ENCODE assay signal across 8 mouse cellular contexts in genomic region chr2:140670457-140670856, GRCm38 (mm10). TPM values are rescaled to one million over a fixed set of nuclear protein-coding genes. Genes with fewer than 3 reads are reported as not detected.
DNase-seq lines count a peak whose midpoint lies in the region; ATAC-seq and TF ChIP-seq lines count a peak whose summit lies in the region.

No protein-coding gene starts in this region.

- H3K4me3 ChIP-seq in heart, embryonic 11.5 days (ENCODE audit: low read depth, low read length) = peak overlapping the region; percentile 63
- H3K4me3 ChIP-seq in layer of hippocampus, adult 2 months = peak overlapping the region; percentile 90
- H3K4me3 ChIP-seq in liver, embryonic 15.5 days (replicated peaks) = peak overlapping the region; percentile 41
- peak overlapping the region; percentile 45 for H3K4me3 ChIP-seq in olfactory bulb, adult 2 months (ENCODE audit: insufficient read depth, low read depth, low read length)

- intact Hi-C loops in heart, postnatal 36 days (cut with DNase I) = no loop called here

- DNase-seq in heart, adult 9 months (ENCODE audit: low spot score in 2 of 2) = no peak
- DNase-seq in embryo, embryonic 9.5 days (ENCODE audit: extremely low spot score) = peak; percentile 73
- peak; percentile 1 to 2 for DNase-seq in heart, postnatal 36 days
- DNase-seq in layer of hippocampus, adult 2 months (ENCODE audit: low spot score in 2 of 2) = peak; percentile 51 to 52

- H3K4me2 ChIP-seq in heart, embryonic 11.5 days = peak overlapping the region; percentile 69
- peak overlapping the region; percentile 62 for H3K4me2 ChIP-seq in liver, embryonic 15.5 days

- no peaks in the 10 kb centered on the region for H3K36me3 ChIP-seq in heart, embryonic 11.5 days (ENCODE audit: control insufficient read depth, insufficient read depth, low read length)
- H3K36me3 ChIP-seq in liver, embryonic 15.5 days (replicated peaks) = no peaks in the 10 kb centered on the region

- no peak for TF ChIP-seq POLR2A in olfactory bulb, adult 2 months (IDR thresholded peaks at IDR 0.05; ENCODE audit: insufficient read depth, low read depth, low read length)

- peaks cover 7% of the 10 kb centered on the region for H3K4me1 ChIP-seq in heart, embryonic 11.5 days (ENCODE audit: control insufficient read depth, insufficient read depth, low read length)
- no peaks in the 10 kb centered on the region for H3K4me1 ChIP-seq in liver, embryonic 15.5 days (replicated peaks)
- no peaks in the 10 kb centered on the region for H3K4me1 ChIP-seq in olfactory bulb, adult 2 months (ENCODE audit: control insufficient read depth, insufficient read depth, low read length)

- 2% methylated on average over 12 of the region's 12 CpGs for WGBS in heart, embryonic 11.5 days (ENCODE audit: insufficient replicate concordance)
- under 1% methylated on average over 12 of the region's 12 CpGs for WGBS in liver, embryonic 15.5 days (ENCODE audit: insufficient replicate concordance)
- WGBS in olfactory bulb, adult 2 months = 2% methylated on average over 12 of the region's 12 CpGs

- H3K27ac ChIP-seq in heart, embryonic 11.5 days (ENCODE audit: low read depth, low read length) = peak overlapping the region; percentile 67
- H3K27ac ChIP-seq in layer of hippocampus, adult 2 months = peak overlapping the region; percentile 90
- no peak overlapping the region for H3K27ac ChIP-seq in liver, embryonic 15.5 days (replicated peaks)
- H3K27ac ChIP-seq in olfactory bulb, adult 2 months (ENCODE audit: insufficient read depth, low read depth, low read length) = 0 out of 2 replicates have a peak overlapping the region, but pooled peaks have one; percentile 40

- peak overlapping the region; percentile 76 for H3K9ac ChIP-seq in heart, embryonic 11.5 days (ENCODE audit: low read depth, low read length)
- H3K9ac ChIP-seq in liver, embryonic 15.5 days = no peak overlapping the region

- peak; percentile 38 for TF ChIP-seq CTCF in layer of hippocampus, adult 2 months (conservative IDR thresholded peaks at IDR 0.05)
- no peak for TF ChIP-seq CTCF in olfactory bulb, adult 2 months (IDR thresholded peaks at IDR 0.05; ENCODE audit: insufficient read depth, low read depth, low read length)

- no peaks in the 10 kb centered on the region for H3K9me3 ChIP-seq in heart, embryonic 11.5 days (replicated peaks; ENCODE audit: control insufficient read depth, low read length)
- H3K9me3 ChIP-seq in liver, embryonic 15.5 days (replicated peaks) = no peaks in the 10 kb centered on the region

- ATAC-seq in heart, embryonic 11.5 days (replicated peaks; ENCODE audit: insufficient number of reproducible peaks, low FRiP score, low TSS enrichment) = no peak
- no peak for ATAC-seq in liver, embryonic 15.5 days (ENCODE audit: insufficient read depth)
- no peak for ATAC-seq in CD4-positive, CD25-positive, alpha-beta regulatory T cell, adult 4 months

- no peaks in the 10 kb centered on the region for H3K27me3 ChIP-seq in heart, embryonic 11.5 days (ENCODE audit: control insufficient read depth, insufficient read depth, low read length)
- H3K27me3 ChIP-seq in liver, embryonic 15.5 days = peaks cover 12% of the 10 kb centered on the region

RNA-seq across cellular contexts. Expression of gene Flrt3, which starts 0.8 kb away (rescaled TPM):
- 49.9 and 60.4 TPM in 2 replicates for polyA plus RNA-seq in heart, embryonic 11.5 days (2014; fragmentation: Nextera tagmentation; extraction: Ambion mirVana)
- under 1 TPM; 0.27 to 0.47 TPM for total RNA-seq in heart, postnatal 36 days (2021)
- total RNA-seq in layer of hippocampus, adult 2 months (2021) = 10 to 100 TPM; 35.1 to 41.4 TPM
- 0.45 and 0.63 TPM in 2 replicates for polyA plus RNA-seq in liver, embryonic 15.5 days (2015; fragmentation: Nextera tagmentation; extraction: Ambion mirVana)
- polyA plus RNA-seq in olfactory bulb, adult 2 months (2012; ENCODE audit: insufficient read depth, insufficient read length, low replicate concordance, missing spikeins) = not detected in 2 replicates
- polyA plus RNA-seq in CD4-positive, CD25-positive, alpha-beta regulatory T cell, adult 4 months (2017; shearing (Covaris generic)) = under 1 TPM in 1 of 2 experiments, not detected in 1; 0.08 TPM

Comparison
In these comparisons a context has a peak if more than half of its experiments do, and no peak if none do; other contexts are left out.
1. DNase-seq: peak in embryo, embryonic 9.5 days (single experiment), heart, postnatal 36 days (2 of 2) and layer of hippocampus, adult 2 months (2 of 2); none in heart, adult 9 months (0 of 2).
2. RNA of gene Flrt3, which starts 0.8 kb away (polyA plus RNA-seq): 49.9 to 60.4 TPM in heart, embryonic 11.5 days; 0.45 to 0.63 TPM in liver, embryonic 15.5 days, 0.08 TPM in CD4-positive, CD25-positive, alpha-beta regulatory T cell, adult 4 months and not detected in olfactory bulb, adult 2 months; every median in the first group is over 10 times any median in the second.
3. Peak in every context shown above with its lines, with median percentiles within 50 percentile points of each other: H3K4me3 ChIP-seq.